Mouse (Mus musculus): ENCODE data around the gene Id4. TPM values are rescaled to one million over a fixed set of nuclear protein-coding genes. Genes with fewer than 3 reads are reported as not detected.

Id4 gene
- total RNA-seq, 1 experiment: 0.76 TPM

DNA sequence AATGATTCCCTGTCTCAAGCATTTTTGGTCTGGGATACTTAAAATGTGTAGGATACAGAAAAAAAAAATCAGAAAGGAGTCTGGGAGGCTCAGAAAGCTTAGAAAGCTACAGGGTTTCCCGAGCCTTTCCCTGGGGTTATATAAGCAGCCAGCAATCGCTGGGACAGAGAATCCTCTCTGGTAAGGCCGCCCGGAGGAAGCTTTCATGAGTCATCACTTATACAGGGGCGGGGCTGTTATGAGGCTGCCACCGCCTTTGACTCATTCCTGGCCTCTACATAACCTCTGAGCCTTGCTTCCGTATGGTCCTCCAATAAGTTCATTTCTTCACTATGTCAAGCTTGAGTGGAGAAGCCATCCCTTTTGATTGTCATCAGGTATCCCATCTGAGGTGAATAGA is 53.5 kb downstream of the Id4 start:
- DNase-seq (ENCODE audit: low read depth, low spot score): no peak
- TF ChIP-seq MAFK (IDR thresholded peaks at IDR 0.05; ENCODE audit: insufficient read depth, low read depth, low read length): 0 out of 2 replicates have a peak, but pooled peaks have one; percentile 38
- no peak for TF ChIP-seq ZC3H11A (IDR thresholded peaks at IDR 0.05; ENCODE audit: borderline replicate concordance, low read depth, low read length)

More for the DNA sequence above, 53.5 kb downstream of the Id4 start:
- H3K4me1 ChIP-seq (ENCODE audit: control insufficient read depth in 2 of 2, insufficient read depth in 2 of 2, low read length in 2 of 2, poor library complexity in 1 of 2): peaks cover 0 to 2% of the 10 kb centered on the region in 2 experiments; a peak in 1 of 4 replicates
- in situ Hi-C loops (cut with MboI; ENCODE audit: low sequenced_read_pairs in 2 of 2, unreplicated experiment in 2 of 2): no loop called here
- no peak overlapping the region for H3K27ac ChIP-seq (ENCODE audit: insufficient read depth, low read depth, low read length, poor library complexity, severe bottlenecking)
- H3K9ac ChIP-seq (ENCODE audit: insufficient read depth, low read depth, low read length, poor library complexity, severe bottlenecking): no peak overlapping the region
- H3K9me3 ChIP-seq (ENCODE audit: control insufficient read depth, insufficient read depth, low read depth, low read length): no peaks in the 10 kb centered on the region
- no peaks in the 10 kb centered on the region for H3K36me3 ChIP-seq (ENCODE audit: control insufficient read depth, insufficient read depth, low read length, poor library complexity, severe bottlenecking)
- no peak overlapping the region for H3K4me3 ChIP-seq (ENCODE audit: insufficient read depth in 1 of 2, low read depth in 1 of 2, low read length in 2 of 2, poor library complexity in 1 of 2, severe bottlenecking in 1 of 2)

Data from ES-E14 (cell line).